8 mouse cellular contexts compared by ENCODE assay signal in genomic region chr1:106629931-106630682, GRCm38 (mm10).
DNase-seq lines count a peak whose midpoint lies in the region; ATAC-seq and TF ChIP-seq lines count a peak whose summit lies in the region.

No protein-coding gene starts in this region.

- H3K27me3 ChIP-seq in forebrain, postnatal 0 days (ENCODE audit: insufficient read depth, low read length) = no peaks in the 10 kb centered on the region
- no peaks in the 10 kb centered on the region for H3K27me3 ChIP-seq in hindbrain, embryonic 12.5 days
- no peaks in the 10 kb centered on the region for H3K27me3 ChIP-seq in limb, embryonic 15.5 days

- no peak overlapping the region for H3K27ac ChIP-seq in forebrain, postnatal 0 days (ENCODE audit: low read depth, low read length)
- H3K27ac ChIP-seq in hindbrain, embryonic 12.5 days = peak overlapping the region; percentile 48
- H3K27ac ChIP-seq in limb, embryonic 15.5 days = peak overlapping the region; percentile 88
- peak overlapping the region; percentile 10; the same call in 1 of the 2 replicates for H3K27ac ChIP-seq in olfactory bulb, adult 2 months (ENCODE audit: insufficient read depth, low read depth, low read length)

- 25% methylated on average over 4 of the region's 4 CpGs for WGBS in forebrain, postnatal 0 days
- 20% methylated on average over 4 of the region's 4 CpGs for WGBS in hindbrain, embryonic 12.5 days
- 18% methylated on average over 4 of the region's 4 CpGs for WGBS in limb, embryonic 15.5 days
- 46% methylated on average over 4 of the region's 4 CpGs for WGBS in olfactory bulb, adult 2 months

- no peak overlapping the region for H3K4me2 ChIP-seq in forebrain, postnatal 0 days (ENCODE audit: low read depth)
- H3K4me2 ChIP-seq in hindbrain, embryonic 12.5 days (replicated peaks) = no peak overlapping the region
- peak overlapping the region; percentile 20; the same call in 1 of the 2 replicates for H3K4me2 ChIP-seq in limb, embryonic 15.5 days

- no peaks in the 10 kb centered on the region for H3K4me1 ChIP-seq in forebrain, postnatal 0 days (ENCODE audit: insufficient read depth)
- H3K4me1 ChIP-seq in hindbrain, embryonic 12.5 days = peaks cover 23% of the 10 kb centered on the region
- peaks cover 28% of the 10 kb centered on the region for H3K4me1 ChIP-seq in limb, embryonic 15.5 days
- peaks cover 3% of the 10 kb centered on the region; the same call in 1 of the 2 replicates for H3K4me1 ChIP-seq in olfactory bulb, adult 2 months (ENCODE audit: control insufficient read depth, insufficient read depth, low read length)

- no peaks in the 10 kb centered on the region for H3K9me3 ChIP-seq in forebrain, postnatal 0 days (ENCODE audit: low read length)
- no peaks in the 10 kb centered on the region for H3K9me3 ChIP-seq in hindbrain, embryonic 12.5 days (replicated peaks)
- no peaks in the 10 kb centered on the region for H3K9me3 ChIP-seq in limb, embryonic 15.5 days

- ATAC-seq in forebrain, postnatal 0 days = peak; percentile 74
- no peak for ATAC-seq in hindbrain, embryonic 12.5 days (ENCODE audit: low FRiP score)
- peak; percentile 64; the same call in 1 of the 2 replicates for ATAC-seq in limb, embryonic 15.5 days (ENCODE audit: insufficient number of reproducible peaks, low FRiP score, low TSS enrichment, low read depth)

- no peak overlapping the region for H3K9ac ChIP-seq in forebrain, postnatal 0 days
- no peak overlapping the region for H3K9ac ChIP-seq in hindbrain, embryonic 12.5 days
- no peak overlapping the region for H3K9ac ChIP-seq in limb, embryonic 15.5 days

- no peak for TF ChIP-seq POLR2A in olfactory bulb, adult 2 months (IDR thresholded peaks at IDR 0.05; ENCODE audit: insufficient read depth, low read depth, low read length)

- no peaks in the 10 kb centered on the region for H3K36me3 ChIP-seq in forebrain, postnatal 0 days (ENCODE audit: insufficient read depth)
- no peaks in the 10 kb centered on the region for H3K36me3 ChIP-seq in hindbrain, embryonic 12.5 days
- no peaks in the 10 kb centered on the region for H3K36me3 ChIP-seq in limb, embryonic 15.5 days

- no peak for TF ChIP-seq CTCF in forebrain, postnatal 0 days (IDR thresholded peaks at IDR 0.05; ENCODE audit: low read depth)
- no peak for TF ChIP-seq CTCF in olfactory bulb, adult 2 months (IDR thresholded peaks at IDR 0.05; ENCODE audit: insufficient read depth, low read depth, low read length)

- DNase-seq in right cerebral cortex, adult 18-20 months = peak; percentile 31
- no peak for DNase-seq in right cerebral cortex, postnatal 25 days
- DNase-seq in forebrain, postnatal 0 days = peak; percentile 33
- no peak for DNase-seq in T-cell, adult 2 months (ENCODE audit: low spot score)
- DNase-seq in frontal cortex, postnatal 25 days (ENCODE audit: low spot score in 2 of 2) = no peak

- no peak overlapping the region for H3K4me3 ChIP-seq in forebrain, postnatal 0 days (ENCODE audit: low read depth, low read length)
- H3K4me3 ChIP-seq in hindbrain, embryonic 12.5 days = no peak overlapping the region
- no peak overlapping the region for H3K4me3 ChIP-seq in limb, embryonic 15.5 days
- no peak overlapping the region for H3K4me3 ChIP-seq in olfactory bulb, adult 2 months (ENCODE audit: insufficient read depth, low read depth, low read length)

Comparison
In these comparisons a context has a peak if more than half of its experiments do, and no peak if none do; other contexts are left out.
1. DNase-seq: peak in right cerebral cortex, adult 18-20 months (single experiment) and forebrain, postnatal 0 days (single experiment); none in right cerebral cortex, postnatal 25 days (single experiment), T-cell, adult 2 months (single experiment) and frontal cortex, postnatal 25 days (0 of 2).